Mouse (Mus musculus): ENCODE data around the gene S100a7a.

DNA sequence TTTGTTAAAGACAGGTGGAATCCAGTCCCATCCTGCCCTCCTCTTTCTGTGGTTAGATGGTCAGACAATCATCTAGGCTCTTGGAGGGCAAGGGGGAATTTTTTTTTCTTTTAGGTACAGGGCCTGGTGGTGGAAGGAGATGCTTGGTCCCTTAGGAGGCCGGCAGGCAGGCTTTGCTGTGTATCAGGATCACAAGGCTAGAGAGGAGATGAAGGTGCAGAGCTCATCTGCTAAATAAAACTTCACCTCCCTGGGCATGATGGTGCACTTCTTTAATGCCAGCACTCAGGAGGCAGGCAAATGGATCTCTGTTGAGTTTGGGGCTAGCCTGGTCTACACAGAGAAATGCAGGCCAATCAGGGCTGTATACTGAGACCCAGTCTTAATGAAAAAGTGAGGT, 37.9 kb upstream of the S100a7a start:
- TF ChIP-seq CTCF (IDR thresholded peaks at IDR 0.05) (no peak), EP300 (IDR thresholded peaks at IDR 0.05) (no peak)

Measured in lung, postnatal 0 days (tissue).